Mouse (Mus musculus): ENCODE measurements around the gene Ppm1l. TPM values are rescaled to one million over a fixed set of nuclear protein-coding genes. Genes with fewer than 3 reads are reported as not detected.
A peak's percentile ranks its signal among the peaks of the same experiment; 100 is the strongest.

The Ppm1l gene
- polyA plus RNA-seq, 2 experiments, result 7.1 to 12.2 TPM

DNA sequence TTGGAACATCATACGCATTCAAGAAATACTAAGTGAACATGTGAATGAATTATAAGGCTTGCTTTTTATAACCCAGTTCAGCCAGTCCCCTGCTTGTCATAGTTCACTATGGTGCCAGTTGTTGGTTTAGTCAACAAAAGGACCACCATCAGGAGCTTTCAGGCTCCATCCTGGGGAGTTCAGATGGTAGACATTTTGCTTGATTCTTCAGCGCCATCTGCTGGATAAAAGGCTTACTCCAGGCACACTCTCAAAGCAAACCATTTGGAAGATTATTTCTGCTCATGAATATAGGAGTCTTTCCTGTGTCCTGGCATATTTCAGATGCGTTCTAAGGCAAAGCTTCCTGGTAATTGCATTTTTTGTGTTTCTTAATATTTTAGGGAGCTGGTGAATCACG is 165.2 kb downstream of the Ppm1l start:
- no peaks in the 10 kb centered on the region for H3K27me3 ChIP-seq (ENCODE audit: control insufficient read depth, insufficient read depth, low read length)
- ATAC-seq (ENCODE audit: low FRiP score, low read depth) (peak; percentile 80), DNase-seq (ENCODE audit: low spot score) (peak; percentile 71)
- peaks cover 7% of the 10 kb centered on the region for H3K4me1 ChIP-seq (ENCODE audit: control insufficient read depth, insufficient read depth, low read length)
- no peak overlapping the region for H3K4me3 ChIP-seq (replicated peaks; ENCODE audit: low read length)
- no peak overlapping the region for H3K9ac ChIP-seq (ENCODE audit: low read depth, low read length, severe bottlenecking)
- no peaks in the 10 kb centered on the region for H3K36me3 ChIP-seq (ENCODE audit: control insufficient read depth, insufficient read depth, low read length)
- no peak for TF ChIP-seq POLR2A (IDR thresholded peaks at IDR 0.05; ENCODE audit: borderline replicate concordance, extremely low read depth, insufficient read depth, insufficient read length)
- no peak overlapping the region for H3K27ac ChIP-seq (replicated peaks; ENCODE audit: low read depth, low read length)
- H3K9me3 ChIP-seq (ENCODE audit: control insufficient read depth, low read length), result no peaks in the 10 kb centered on the region
- WGBS, result 33% methylated on average over 4 of the region's 4 CpGs
- no peak overlapping the region for H3K4me2 ChIP-seq (replicated peaks; ENCODE audit: low read depth, low read length, severe bottlenecking)

DNA sequence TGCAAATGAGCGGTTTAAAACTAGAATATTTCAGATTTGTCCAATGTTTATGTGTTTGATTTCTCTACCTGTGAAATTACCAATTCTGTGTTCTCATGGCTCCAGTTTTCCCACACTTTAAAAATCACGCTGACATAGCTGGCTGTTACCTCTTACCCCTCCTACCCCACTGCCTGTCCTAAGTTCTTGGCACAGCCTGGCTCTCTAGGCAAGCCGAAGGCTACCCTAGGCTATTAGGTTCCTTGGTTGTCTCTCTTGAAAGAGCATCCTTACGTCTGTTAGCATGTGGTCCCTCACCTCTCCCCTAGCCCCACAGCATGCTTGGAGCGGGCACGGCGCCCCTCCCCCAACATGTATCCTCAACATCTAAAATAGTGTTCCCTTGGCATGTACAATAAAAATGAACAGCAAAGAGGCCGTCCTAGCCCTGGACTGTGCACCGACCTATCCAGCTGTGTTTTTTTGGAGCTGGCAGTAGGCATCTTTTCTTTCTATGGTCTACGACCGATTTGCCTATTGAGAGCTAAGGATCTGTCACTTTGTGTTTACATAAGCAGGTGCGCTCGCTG is 167.4 kb downstream of the Ppm1l start:
- H3K4me1 ChIP-seq (ENCODE audit: control insufficient read depth, insufficient read depth, low read length), result peaks cover 22% of the 10 kb centered on the region
- H3K9me3 ChIP-seq (ENCODE audit: control insufficient read depth, low read length), result no peaks in the 10 kb centered on the region
- DNase-seq (ENCODE audit: low spot score) (no peak), ATAC-seq (ENCODE audit: low FRiP score, low read depth) (no peak)
- no peak for TF ChIP-seq POLR2A (IDR thresholded peaks at IDR 0.05; ENCODE audit: borderline replicate concordance, extremely low read depth, insufficient read depth, insufficient read length)
- H3K9ac ChIP-seq (ENCODE audit: low read depth, low read length, severe bottlenecking), result no peak overlapping the region
- no peak overlapping the region for H3K4me2 ChIP-seq (replicated peaks; ENCODE audit: low read depth, low read length, severe bottlenecking)
- no peaks in the 10 kb centered on the region for H3K27me3 ChIP-seq (ENCODE audit: control insufficient read depth, insufficient read depth, low read length)
- no peak overlapping the region for H3K27ac ChIP-seq (replicated peaks; ENCODE audit: low read depth, low read length)
- no peaks in the 10 kb centered on the region for H3K36me3 ChIP-seq (ENCODE audit: control insufficient read depth, insufficient read depth, low read length)
- no peak overlapping the region for H3K4me3 ChIP-seq (replicated peaks; ENCODE audit: low read length)
- WGBS, result 82% methylated on average over 13 of the region's 13 CpGs

DNA sequence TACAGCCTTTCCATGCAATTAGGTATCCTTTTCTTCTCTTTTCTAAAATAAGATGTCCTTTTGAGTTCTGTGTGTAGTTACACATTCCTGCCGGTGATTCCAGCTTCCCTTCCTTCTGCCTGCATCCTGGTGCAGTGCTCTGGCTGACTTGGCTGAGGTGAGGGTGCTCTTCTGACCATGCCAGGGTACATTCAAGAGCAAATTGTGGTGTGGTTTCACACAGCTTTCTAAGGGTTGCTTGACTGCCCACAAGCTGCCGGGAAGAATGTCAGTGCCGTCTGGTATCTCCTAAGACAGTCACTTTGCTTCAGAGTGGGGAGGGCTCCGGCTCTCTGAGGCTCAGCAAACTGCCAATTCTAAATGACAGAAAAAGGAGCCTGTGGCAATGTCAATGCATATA is 167.9 kb downstream of the Ppm1l start:
- H3K9ac ChIP-seq (ENCODE audit: low read depth, low read length, severe bottlenecking), result no peak overlapping the region
- no peak overlapping the region for H3K27ac ChIP-seq (replicated peaks; ENCODE audit: low read depth, low read length)
- no peak for ATAC-seq (ENCODE audit: low FRiP score, low read depth)
- H3K4me1 ChIP-seq (ENCODE audit: control insufficient read depth, insufficient read depth, low read length), result peaks cover 24% of the 10 kb centered on the region
- no peaks in the 10 kb centered on the region for H3K9me3 ChIP-seq (ENCODE audit: control insufficient read depth, low read length)
- H3K4me3 ChIP-seq (replicated peaks; ENCODE audit: low read length), result no peak overlapping the region
- no peak overlapping the region for H3K4me2 ChIP-seq (replicated peaks; ENCODE audit: low read depth, low read length, severe bottlenecking)
- H3K36me3 ChIP-seq (ENCODE audit: control insufficient read depth, insufficient read depth, low read length), result no peaks in the 10 kb centered on the region
- no peak for DNase-seq (ENCODE audit: low spot score)
- 84% methylated on average over 4 of the region's 4 CpGs for WGBS
- no peak for TF ChIP-seq POLR2A (IDR thresholded peaks at IDR 0.05; ENCODE audit: borderline replicate concordance, extremely low read depth, insufficient read depth, insufficient read length)
- no peaks in the 10 kb centered on the region for H3K27me3 ChIP-seq (ENCODE audit: control insufficient read depth, insufficient read depth, low read length)

DNA sequence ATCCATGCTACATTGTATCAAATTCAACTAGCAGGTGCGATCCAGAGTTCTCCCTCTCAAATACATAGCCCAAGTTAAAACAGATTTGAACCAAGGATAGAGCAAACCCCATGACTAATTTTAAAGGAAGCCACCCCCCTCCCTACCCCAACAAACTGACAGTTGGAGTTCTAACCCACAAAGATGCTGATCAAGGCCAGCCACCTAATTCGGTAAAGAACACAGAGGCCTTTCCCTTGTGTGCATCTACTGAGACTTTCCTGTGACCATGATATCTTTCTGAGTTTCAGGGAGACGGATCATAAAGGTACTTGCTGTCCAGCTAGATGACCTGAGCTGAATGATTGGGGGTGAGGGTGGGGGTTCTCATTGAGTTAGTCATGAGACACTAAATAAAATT is 168.7 kb downstream of the Ppm1l start:
- WGBS, result 92% methylated on average over 3 of the region's 3 CpGs
- H3K4me3 ChIP-seq (replicated peaks; ENCODE audit: low read length), result no peak overlapping the region

DNA sequence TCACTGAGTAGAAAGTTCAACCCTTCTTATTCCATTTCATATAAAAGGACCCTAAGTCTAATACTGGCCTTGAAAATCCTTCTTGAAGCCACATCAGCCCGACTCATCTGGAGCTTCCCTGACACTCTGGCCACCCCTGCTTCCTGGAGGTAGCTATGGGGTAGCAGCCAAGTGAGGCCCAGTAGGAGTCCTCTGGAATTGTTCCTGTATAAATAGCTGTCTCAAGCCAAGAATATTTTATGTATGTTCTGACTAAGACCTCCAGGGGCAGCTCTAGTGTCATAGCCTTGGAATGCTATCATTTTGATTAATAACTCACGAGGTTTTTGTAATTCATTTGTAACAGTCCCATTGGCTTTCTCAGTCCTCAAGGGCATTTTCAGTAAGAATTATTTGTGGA is 169.1 kb downstream of the Ppm1l start:
- no peak overlapping the region for H3K4me3 ChIP-seq (replicated peaks; ENCODE audit: low read length)
- H3K27ac ChIP-seq (replicated peaks; ENCODE audit: low read depth, low read length), result no peak overlapping the region
- peak; percentile 78 for DNase-seq (ENCODE audit: low spot score)
- no peaks in the 10 kb centered on the region for H3K9me3 ChIP-seq (ENCODE audit: control insufficient read depth, low read length)
- 59% methylated on average over 2 of the region's 2 CpGs for WGBS
- H3K27me3 ChIP-seq (ENCODE audit: control insufficient read depth, insufficient read depth, low read length), result no peaks in the 10 kb centered on the region
- H3K9ac ChIP-seq (ENCODE audit: low read depth, low read length, severe bottlenecking), result no peak overlapping the region
- ATAC-seq (ENCODE audit: low FRiP score, low read depth), result peak; percentile 30; the same call in 1 of the 2 replicates
- H3K4me1 ChIP-seq (ENCODE audit: control insufficient read depth, insufficient read depth, low read length), result peaks cover 23% of the 10 kb centered on the region
- H3K4me2 ChIP-seq (replicated peaks; ENCODE audit: low read depth, low read length, severe bottlenecking), result no peak overlapping the region
- TF ChIP-seq POLR2A (IDR thresholded peaks at IDR 0.05; ENCODE audit: borderline replicate concordance, extremely low read depth, insufficient read depth, insufficient read length), result no peak
- H3K36me3 ChIP-seq (ENCODE audit: control insufficient read depth, insufficient read depth, low read length), result no peaks in the 10 kb centered on the region

More for the DNA sequence above, 168.7 kb downstream of the Ppm1l start:
- no peak overlapping the region for H3K4me2 ChIP-seq (replicated peaks; ENCODE audit: low read depth, low read length, severe bottlenecking)
- no peaks in the 10 kb centered on the region for H3K36me3 ChIP-seq (ENCODE audit: control insufficient read depth, insufficient read depth, low read length)
- TF ChIP-seq POLR2A (IDR thresholded peaks at IDR 0.05; ENCODE audit: borderline replicate concordance, extremely low read depth, insufficient read depth, insufficient read length), result no peak
- DNase-seq (ENCODE audit: low spot score) (no peak), ATAC-seq (ENCODE audit: low FRiP score, low read depth) (no peak)
- peaks cover 23% of the 10 kb centered on the region for H3K4me1 ChIP-seq (ENCODE audit: control insufficient read depth, insufficient read depth, low read length)
- H3K9ac ChIP-seq (ENCODE audit: low read depth, low read length, severe bottlenecking), result no peak overlapping the region
- H3K27me3 ChIP-seq (ENCODE audit: control insufficient read depth, insufficient read depth, low read length), result no peaks in the 10 kb centered on the region
- no peaks in the 10 kb centered on the region for H3K9me3 ChIP-seq (ENCODE audit: control insufficient read depth, low read length)
- H3K27ac ChIP-seq (replicated peaks; ENCODE audit: low read depth, low read length), result no peak overlapping the region

DNA sequence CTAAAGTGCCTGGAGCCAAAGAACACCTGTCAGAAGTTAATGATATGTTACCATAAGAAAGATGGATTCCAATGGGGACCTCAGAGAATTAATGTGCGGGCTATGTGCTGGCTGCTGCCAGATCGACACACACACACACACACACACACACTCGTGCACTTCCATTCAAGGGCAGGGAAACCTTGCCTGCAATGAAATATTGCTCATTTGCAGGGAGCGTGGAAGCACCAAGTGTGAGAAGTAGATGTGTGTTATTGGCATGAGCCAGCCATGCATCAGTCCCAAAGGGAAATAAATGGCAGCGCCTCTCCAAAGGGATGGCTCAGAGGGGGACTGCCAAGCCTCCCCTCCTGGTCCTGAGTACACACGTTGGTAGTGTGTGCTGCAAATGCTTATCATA is 170.8 kb downstream of the Ppm1l start:
- Histone ChIP-seq H3K36me3 (ENCODE audit: control insufficient read depth, insufficient read depth, low read length) (no peaks in the 10 kb centered on the region), H3K4me3 (replicated peaks; ENCODE audit: low read length) (no peak overlapping the region), H3K4me1 (ENCODE audit: control insufficient read depth, insufficient read depth, low read length) (peaks cover 23% of the 10 kb centered on the region), H3K9me3 (ENCODE audit: control insufficient read depth, low read length) (no peaks in the 10 kb centered on the region), H3K9ac (ENCODE audit: low read depth, low read length, severe bottlenecking) (no peak overlapping the region), H3K27ac (replicated peaks; ENCODE audit: low read depth, low read length) (no peak overlapping the region), H3K4me2 (replicated peaks; ENCODE audit: low read depth, low read length, severe bottlenecking) (no peak overlapping the region), H3K27me3 (ENCODE audit: control insufficient read depth, insufficient read depth, low read length) (no peaks in the 10 kb centered on the region)
- no peak for ATAC-seq (ENCODE audit: low FRiP score, low read depth)
- TF ChIP-seq POLR2A (IDR thresholded peaks at IDR 0.05; ENCODE audit: borderline replicate concordance, extremely low read depth, insufficient read depth, insufficient read length), result no peak
- 70% methylated on average over 6 of the region's 6 CpGs for WGBS
- no peak for DNase-seq (ENCODE audit: low spot score)

Measured in limb, embryonic 14.5 days (tissue).